In the genomic region with DNA sequence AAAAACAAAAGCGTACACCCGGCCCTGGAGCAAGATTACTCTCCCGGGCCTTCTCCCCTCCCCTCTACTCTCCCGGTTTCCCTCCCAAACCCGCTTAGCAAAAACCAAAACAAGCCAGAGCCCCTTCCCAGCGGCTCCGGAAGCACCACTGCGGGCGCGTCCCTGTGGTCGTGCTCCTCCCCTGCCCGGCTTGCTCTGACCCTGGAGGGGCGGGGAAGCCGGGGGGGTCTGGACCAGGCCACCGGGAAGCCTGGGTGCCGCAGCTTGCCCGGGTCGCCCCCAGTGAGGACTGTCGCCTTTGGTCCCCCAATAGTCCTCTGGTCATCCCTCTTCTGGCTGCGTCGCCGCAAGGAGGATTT, we compare ENCODE assay signal across 8 mouse cellular contexts. TPM values are rescaled to one million over a fixed set of nuclear protein-coding genes. Genes with fewer than 3 reads are reported as not detected.
DNase-seq lines count a peak whose midpoint lies in the region; ATAC-seq and TF ChIP-seq lines count a peak whose summit lies in the region.

No protein-coding gene starts in this region.

- H3K9me3 ChIP-seq in liver, embryonic 14.5 days (ENCODE audit: control insufficient read depth, low read length) = no peaks in the 10 kb centered on the region
- no peaks in the 10 kb centered on the region for H3K9me3 ChIP-seq in midbrain, postnatal 0 days (ENCODE audit: low read length)

- H3K4me1 ChIP-seq in bone marrow macrophage, adult 2 months (ENCODE audit: control insufficient read depth, insufficient read depth, low read length) = peaks cover 4% of the 10 kb centered on the region; the same call in 1 of the 2 replicates
- H3K4me1 ChIP-seq in liver, embryonic 14.5 days (replicated peaks; ENCODE audit: control insufficient read depth in 2 of 2, insufficient read depth in 2 of 2, low read length in 1 of 2) = no peaks in the 10 kb centered on the region
- H3K4me1 ChIP-seq in midbrain, postnatal 0 days (ENCODE audit: insufficient read depth, low read length) = peaks cover 2% of the 10 kb centered on the region; the same call in 1 of the 2 replicates

- no peak overlapping the region for H3K27ac ChIP-seq in bone marrow macrophage, adult 2 months (ENCODE audit: insufficient read depth, low read depth, low read length)
- H3K27ac ChIP-seq in liver, embryonic 14.5 days = no peak overlapping the region
- peak overlapping the region; percentile 52; the same call in 1 of the 2 replicates for H3K27ac ChIP-seq in midbrain, postnatal 0 days (ENCODE audit: low read depth, low read length)

- peak overlapping the region; percentile 63 for H3K4me3 ChIP-seq in bone marrow macrophage, adult 2 months (ENCODE audit: insufficient read depth, low read length)
- H3K4me3 ChIP-seq in liver, embryonic 14.5 days (ENCODE audit: insufficient read depth in 1 of 2, low read depth in 2 of 2, low read length in 2 of 2) = peak overlapping the region; percentile 52 to 58
- peak overlapping the region; percentile 76 for H3K4me3 ChIP-seq in midbrain, postnatal 0 days (ENCODE audit: low read depth, low read length)

- peaks cover 20% of the 10 kb centered on the region for H3K27me3 ChIP-seq in liver, embryonic 14.5 days (ENCODE audit: control insufficient read depth, insufficient read depth, low read length)
- H3K27me3 ChIP-seq in midbrain, postnatal 0 days (ENCODE audit: insufficient read depth, low read length) = no peaks in the 10 kb centered on the region

- no peak for TF ChIP-seq CTCF in bone marrow macrophage, adult 2 months (IDR thresholded peaks at IDR 0.05; ENCODE audit: low read depth, low read length)
- no peak for TF ChIP-seq CTCF in liver, embryonic 14.5 days (IDR thresholded peaks at IDR 0.05; ENCODE audit: low read depth)
- TF ChIP-seq CTCF in midbrain, postnatal 0 days (IDR thresholded peaks at IDR 0.05) = no peak

- no peak for TF ChIP-seq POLR2A in bone marrow macrophage, adult 2 months (IDR thresholded peaks at IDR 0.05; ENCODE audit: borderline replicate concordance, low read depth, low read length)

- no peak for ATAC-seq in CD4-positive, CD25-positive, alpha-beta regulatory T cell, adult 4 months
- ATAC-seq in inflammation-experienced regulatory T-cells, adult 6 months = peak; percentile 21
- peak; percentile 49; the same call in 1 of the 2 replicates for ATAC-seq in liver, embryonic 14.5 days (ENCODE audit: insufficient read depth)
- ATAC-seq in midbrain, postnatal 0 days (ENCODE audit: low FRiP score) = no peak; the same call in none of the 2 replicates

- no peak for TF ChIP-seq EP300 in liver, embryonic 14.5 days (IDR thresholded peaks at IDR 0.05; ENCODE audit: low read depth)

- peak overlapping the region; percentile 37 for H3K9ac ChIP-seq in liver, embryonic 14.5 days (replicated peaks)
- peak overlapping the region; percentile 67 for H3K9ac ChIP-seq in midbrain, postnatal 0 days (replicated peaks; ENCODE audit: low read length, poor library complexity, severe bottlenecking)

- intact Hi-C loops in gastrocnemius, postnatal 14 days (cut with DNase I; ENCODE audit: low total_unique reads) = loop anchor here (10.0 kb wide), 1 partner anchor 85 kb away; no protein-coding TSS in a partner anchor

- no peaks in the 10 kb centered on the region for H3K36me3 ChIP-seq in liver, embryonic 14.5 days (replicated peaks; ENCODE audit: control insufficient read depth, insufficient read depth, low read depth)
- no peaks in the 10 kb centered on the region for H3K36me3 ChIP-seq in midbrain, postnatal 0 days (ENCODE audit: insufficient read depth, low read length)

- 0% methylated on average over 22 of the region's 22 CpGs for WGBS in liver, embryonic 14.5 days (ENCODE audit: insufficient replicate concordance)
- WGBS in midbrain, postnatal 0 days = 0% methylated on average over 22 of the region's 22 CpGs

- peak overlapping the region; percentile 73 for H3K4me2 ChIP-seq in liver, embryonic 14.5 days (ENCODE audit: low read depth)
- H3K4me2 ChIP-seq in midbrain, postnatal 0 days (ENCODE audit: low read depth, low read length, poor library complexity, severe bottlenecking) = peak overlapping the region; percentile 94

- peak; percentile 17 for DNase-seq in CD4-positive, CD25-positive, alpha-beta regulatory T cell, adult 2 months (ENCODE audit: low read depth, low spot score)
- DNase-seq in gastrocnemius, postnatal 14 days = peak; percentile 72
- no peak for DNase-seq in liver, embryonic 14.5 days (ENCODE audit: low read depth in 3 of 3, low spot score in 3 of 3)
- peak; percentile 28 for DNase-seq in midbrain, postnatal 0 days (ENCODE audit: low spot score)
- peak; percentile 58 for DNase-seq in thymus, postnatal 14 days

RNA-seq across cellular contexts. Expression of a gene that starts 0.8 kb away (rescaled TPM):
- polyA plus RNA-seq in CD4-positive, CD25-positive, alpha-beta regulatory T cell, adult 4 months (2017; shearing (Covaris generic)) = under 1 TPM; 0.08 to 0.11 TPM
- 0.67 and 0.98 TPM in 2 replicates for polyA plus RNA-seq in bone marrow macrophage, adult 2 months (2012; ENCODE audit: insufficient read depth, insufficient read length, missing spikeins)
- total RNA-seq in gastrocnemius, postnatal 14 days (2021) = 1 to 10 TPM; 6.1 to 8.3 TPM
- polyA plus RNA-seq in inflammation-experienced regulatory T-cells, adult 6 months (2017; shearing (Covaris generic)) = under 1 TPM; 0.09 to 0.54 (median 0.13) TPM
- polyA plus RNA-seq in liver, embryonic 14.5 days (2012; rRNA removed) = 1.1 and 1.5 TPM in 2 replicates
- polyA plus RNA-seq in liver, embryonic 14.5 days (2014; fragmentation: Nextera tagmentation; extraction: Ambion mirVana) = 1.0 and 1.8 TPM in 2 replicates
- 5.5 and 7.7 TPM in 2 replicates for total RNA-seq in midbrain, postnatal 0 days (2014; rRNA removed)
- polyA plus RNA-seq in midbrain, postnatal 0 days (2015; fragmentation: Nextera tagmentation; extraction: Ambion mirVana) = 1.0 TPM in 2 replicates

Comparison
In these comparisons a context has a peak if more than half of its experiments do, and no peak if none do; other contexts are left out.
1. DNase-seq: peak in CD4-positive, CD25-positive, alpha-beta regulatory T cell, adult 2 months (single experiment), gastrocnemius, postnatal 14 days (single experiment), midbrain, postnatal 0 days (single experiment) and thymus, postnatal 14 days (single experiment); none in liver, embryonic 14.5 days (0 of 3).
2. ATAC-seq: peak in inflammation-experienced regulatory T-cells, adult 6 months (single experiment) and liver, embryonic 14.5 days (single experiment); none in CD4-positive, CD25-positive, alpha-beta regulatory T cell, adult 4 months (single experiment) and midbrain, postnatal 0 days (single experiment).
3. Peak in every context shown above with its lines, with median percentiles within 50 percentile points of each other: H3K4me3 ChIP-seq.